Mouse (Mus musculus) stomach, postnatal 0 days (tissue): ENCODE data around the gene Spdye4a. TPM values are rescaled to one million over a fixed set of nuclear protein-coding genes. Genes with fewer than 3 reads are reported as not detected.

Experiments
- ATAC-seq: fragments of 200-750 bp; cut with Nextera tagmentation; 2 replicates; pipeline ENCODE4 v1.8.0; 2017; ENCODE audit not compliant: low FRiP score, low TSS enrichment
- DNase-seq: peaks from one replicate; pipeline ENCODE4 v3.0.0-alpha.2; 2016; ENCODE audit warnings: low spot score
- H3K27ac ChIP-seq: fragments of 300-500 bp; sonication (generic); replicated peaks from 2 replicates; pipeline ENCODE4 v1.5.1; 2014; ENCODE audit warnings: mild to moderate bottlenecking, control low read depth
- H3K27me3 ChIP-seq: fragments of 300-500 bp; sonication (generic); 2 replicates; pipeline ENCODE4 v1.6.1; 2014; ENCODE audit warnings: low read length; ENCODE audit not compliant: control insufficient read depth, insufficient read depth
- H3K36me3 ChIP-seq: fragments of 300-500 bp; sonication (generic); 2 replicates; pipeline ENCODE4 v1.6.1; 2014; ENCODE audit warnings: low read length, mixed read lengths; ENCODE audit not compliant: control insufficient read depth, insufficient read depth
- H3K4me1 ChIP-seq: fragments of 300-500 bp; sonication (generic); replicated peaks from 2 replicates; pipeline ENCODE4 v1.6.1; 2014; ENCODE audit warnings: antibody characterized with exemption; ENCODE audit not compliant: control insufficient read depth, insufficient read depth
- H3K4me2 ChIP-seq: fragments of 300-500 bp; sonication (generic); replicated peaks from 2 replicates; pipeline ENCODE4 v1.6.1; 2014; ENCODE audit warnings: low read depth, mild to moderate bottlenecking, control low read depth, moderate library complexity
- H3K4me3 ChIP-seq: fragments of 300-500 bp; sonication (generic); 2 replicates; pipeline ENCODE4 v1.5.1; 2014; ENCODE audit warnings: low read depth, low read length, control low read depth
- H3K9ac ChIP-seq: fragments of 300-500 bp; sonication (generic); 2 replicates; pipeline ENCODE4 v1.6.1; 2014; ENCODE audit warnings: mild to moderate bottlenecking, low read length, control low read depth, mixed read lengths
- H3K9me3 ChIP-seq: fragments of 300-500 bp; sonication (generic); 2 replicates; pipeline ENCODE4 v1.6.1; 2016; ENCODE audit warnings: low read length; ENCODE audit not compliant: control insufficient read depth
- CTCF ChIP-seq: IDR thresholded peaks from 2 replicates; pipeline ENCODE4 v1.5.1; 2016; ENCODE audit warnings: antibody characterized with exemption, low read depth, mild to moderate bottlenecking, moderate library complexity
- EP300 ChIP-seq: optimal IDR thresholded peaks from 2 replicates; pipeline ENCODE3; 2016; ENCODE audit warnings: antibody characterized with exemption
- WGBS: fragments of 180-500 bp; shearing (Covaris S2); extraction: QIAGEN DNeasy Blood & Tissue Kit; methylation state at CpG from one replicate; pipeline ENCODE4 v1.1.7; 2014; 5-methylcytosine and 5-hydroxymethylcytosine counted together
- polyA plus RNA-seq: library from polyadenylated mRNA; unstranded; fragments of >200 nt; fragmentation: Nextera tagmentation; extraction: Ambion mirVana; gene quantifications from 2 replicates; pipeline ENCODE4 v1.2.1, GENCODE M21; 2015

Spdye4a gene
- polyA plus RNA-seq: 0.05 TPM in 1 of 2 replicates, not detected in the other

- no peak for ATAC-seq
- Histone ChIP-seq H3K4me2 (no peak within 1 kb of the TSS), H3K27ac (no peak within 1 kb of the TSS), H3K9ac (no peak within 1 kb of the TSS), H3K4me3 (no peak within 1 kb of the TSS), H3K36me3 (no peaks in the 10 kb centered on the region), H3K9me3 (0 out of 2 replicates have a peak, but pooled peaks cover 2% of the 10 kb centered on the region), H3K4me1 (no peaks in the 10 kb centered on the region), H3K27me3 (no peaks in the 10 kb centered on the region)
- 85% methylated on average over 3 of the region's 3 CpGs for WGBS
- no peak for DNase-seq
- TF ChIP-seq EP300: no peak
- TF ChIP-seq CTCF: no peak
These were observed at the start of gene Spdye4a for GRCm38 (mm10) chr5:143226790-143227189. Gene Spdye4a (minus strand): TSS chr5:143226890.

- Histone ChIP-seq H3K36me3 (no peaks in the 10 kb centered on the region), H3K9me3 (no peaks in the 10 kb centered on the region), H3K27ac (no peak overlapping the region), H3K4me3 (no peak overlapping the region), H3K27me3 (no peaks in the 10 kb centered on the region), H3K9ac (no peak overlapping the region), H3K4me2 (no peak overlapping the region), H3K4me1 (no peaks in the 10 kb centered on the region)
- 41% methylated on average over 5 of the region's 5 CpGs for WGBS
- no peak for TF ChIP-seq CTCF
- TF ChIP-seq EP300: no peak
- no peak for ATAC-seq
- no peak for DNase-seq
These were observed 49.1 kb upstream of the Spdye4a start for GRCm38 (mm10) chr5:143275761-143276160.

GRCm38 (mm10) chr5:143272540-143273330, 46.0 kb upstream of the Spdye4a start:
- H3K27me3 ChIP-seq: no peaks in the 10 kb centered on the region
- ATAC-seq (no peak), DNase-seq (no peak)
- H3K4me3 ChIP-seq: no peak overlapping the region
- H3K4me2 ChIP-seq: no peak overlapping the region
- no peaks in the 10 kb centered on the region for H3K4me1 ChIP-seq
- no peak overlapping the region for H3K9ac ChIP-seq
- TF ChIP-seq CTCF: no peak
- no peak for TF ChIP-seq EP300
- H3K27ac ChIP-seq: no peak overlapping the region
- WGBS: 73% methylated on average over 16 of the region's 16 CpGs
- H3K36me3 ChIP-seq: no peaks in the 10 kb centered on the region
- H3K9me3 ChIP-seq: no peaks in the 10 kb centered on the region

- TF ChIP-seq CTCF (no peak), EP300 (no peak)
- H3K27me3 ChIP-seq: no peaks in the 10 kb centered on the region
- no peaks in the 10 kb centered on the region for H3K9me3 ChIP-seq
- H3K4me2 ChIP-seq: no peak overlapping the region
- no peak overlapping the region for H3K4me3 ChIP-seq
- H3K27ac ChIP-seq: no peak overlapping the region
- no peaks in the 10 kb centered on the region for H3K36me3 ChIP-seq
- no peaks in the 10 kb centered on the region for H3K4me1 ChIP-seq
- no peak overlapping the region for H3K9ac ChIP-seq
- WGBS: 68% methylated on average over 3 of the region's 3 CpGs
- no peak for DNase-seq
- ATAC-seq: no peak
These were observed 45.4 kb upstream of the Spdye4a start for GRCm38 (mm10) chr5:143272108-143272507.

- Histone ChIP-seq H3K4me3 (no peak overlapping the region), H3K9me3 (no peaks in the 10 kb centered on the region), H3K27ac (no peak overlapping the region), H3K4me1 (no peaks in the 10 kb centered on the region), H3K36me3 (no peaks in the 10 kb centered on the region), H3K27me3 (no peaks in the 10 kb centered on the region), H3K9ac (no peak overlapping the region), H3K4me2 (no peak overlapping the region)
- no peak for TF ChIP-seq EP300
- TF ChIP-seq CTCF: no peak
- no peak for DNase-seq
- 58% methylated on average over 6 of the region's 6 CpGs for WGBS
- ATAC-seq: no peak
These were observed 45.0 kb upstream of the Spdye4a start for GRCm38 (mm10) chr5:143271642-143272041.

- Histone ChIP-seq H3K9ac (peak overlapping the region; percentile 83), H3K27ac (peak overlapping the region; percentile 77; the same call in 1 of the 2 replicates), H3K4me1 (no peaks in the 10 kb centered on the region), H3K4me2 (peak overlapping the region; percentile 97), H3K36me3 (no peaks in the 10 kb centered on the region), H3K27me3 (no peaks in the 10 kb centered on the region), H3K4me3 (peak overlapping the region; percentile 88), H3K9me3 (no peaks in the 10 kb centered on the region)
- 3% methylated on average over 12 of the region's 12 CpGs for WGBS
- TF ChIP-seq CTCF: no peak
- no peak for TF ChIP-seq EP300
- DNase-seq (no peak), ATAC-seq (peak; percentile 11; the same call in 1 of the 2 replicates)
These were observed 43.4 kb upstream of the Spdye4a start for GRCm38 (mm10) chr5:143270151-143270519.
